Mouse (Mus musculus): ENCODE data around the gene Eml1. TPM values are rescaled to one million over a fixed set of nuclear protein-coding genes. Genes with fewer than 3 reads are reported as not detected.

Eml1 gene
- polyA plus RNA-seq, 1 experiment from 2014 or later, result 55.1 TPM

- Histone ChIP-seq H3K4me3 (replicated peaks; ENCODE audit: low read length) (no peak overlapping the region), H3K4me2 (replicated peaks) (peak overlapping the region; percentile 11; the same call in 1 of the 2 replicates), H3K9me3 (ENCODE audit: control insufficient read depth, low read length) (no peaks in the 10 kb centered on the region), H3K27ac (peak overlapping the region; percentile 18; the same call in 1 of the 2 replicates), H3K27me3 (ENCODE audit: control insufficient read depth, insufficient read depth, low read length) (no peaks in the 10 kb centered on the region), H3K9ac (no peak overlapping the region), H3K4me1 (replicated peaks; ENCODE audit: control insufficient read depth, insufficient read depth, low read length) (peaks cover 26% of the 10 kb centered on the region), H3K36me3 (replicated peaks; ENCODE audit: control insufficient read depth, insufficient read depth) (no peaks in the 10 kb centered on the region)
- DNase-seq (ENCODE audit: low spot score) (no peak), ATAC-seq (ENCODE audit: low FRiP score) (no peak)
- 37% methylated on average over 5 of the region's 5 CpGs for WGBS
Observed at GRCm38 (mm10) chr12:108443708-108444107, 73.0 kb downstream of the Eml1 start.

- Histone ChIP-seq H3K9ac (no peak overlapping the region), H3K9me3 (ENCODE audit: control insufficient read depth, low read length) (no peaks in the 10 kb centered on the region), H3K36me3 (replicated peaks; ENCODE audit: control insufficient read depth, insufficient read depth) (no peaks in the 10 kb centered on the region), H3K4me1 (replicated peaks; ENCODE audit: control insufficient read depth, insufficient read depth, low read length) (peaks cover 26% of the 10 kb centered on the region), H3K27me3 (ENCODE audit: control insufficient read depth, insufficient read depth, low read length) (no peaks in the 10 kb centered on the region), H3K27ac (no peak overlapping the region), H3K4me2 (replicated peaks) (no peak overlapping the region), H3K4me3 (replicated peaks; ENCODE audit: low read length) (no peak overlapping the region)
- DNase-seq (ENCODE audit: low spot score) (no peak), ATAC-seq (ENCODE audit: low FRiP score) (peak; percentile 34; the same call in 1 of the 2 replicates)
- WGBS, result 35% methylated on average over 11 of the region's 11 CpGs
Observed at GRCm38 (mm10) chr12:108444166-108445115, 73.7 kb downstream of the Eml1 start.

- Histone ChIP-seq H3K4me3 (replicated peaks; ENCODE audit: low read length) (no peak overlapping the region), H3K9me3 (ENCODE audit: control insufficient read depth, low read length) (no peaks in the 10 kb centered on the region), H3K27me3 (ENCODE audit: control insufficient read depth, insufficient read depth, low read length) (no peaks in the 10 kb centered on the region), H3K27ac (no peak overlapping the region), H3K4me2 (replicated peaks) (no peak overlapping the region), H3K4me1 (replicated peaks; ENCODE audit: control insufficient read depth, insufficient read depth, low read length) (peaks cover 38% of the 10 kb centered on the region), H3K36me3 (replicated peaks; ENCODE audit: control insufficient read depth, insufficient read depth) (no peaks in the 10 kb centered on the region), H3K9ac (no peak overlapping the region)
- DNase-seq (ENCODE audit: low spot score) (no peak), ATAC-seq (ENCODE audit: low FRiP score) (no peak)
- 81% methylated on average over 2 of the region's 2 CpGs for WGBS
Observed at GRCm38 (mm10) chr12:108446721-108447120, 76.0 kb downstream of the Eml1 start.

- Histone ChIP-seq H3K36me3 (replicated peaks; ENCODE audit: control insufficient read depth, insufficient read depth) (no peaks in the 10 kb centered on the region), H3K27ac (no peak overlapping the region), H3K4me1 (replicated peaks; ENCODE audit: control insufficient read depth, insufficient read depth, low read length) (peaks cover 30% of the 10 kb centered on the region), H3K9me3 (ENCODE audit: control insufficient read depth, low read length) (no peaks in the 10 kb centered on the region), H3K4me3 (replicated peaks; ENCODE audit: low read length) (no peak overlapping the region), H3K27me3 (ENCODE audit: control insufficient read depth, insufficient read depth, low read length) (no peaks in the 10 kb centered on the region), H3K9ac (no peak overlapping the region), H3K4me2 (replicated peaks) (no peak overlapping the region)
- DNase-seq (ENCODE audit: low spot score) (no peak), ATAC-seq (ENCODE audit: low FRiP score) (no peak)
- WGBS, result 95% methylated on average over 7 of the region's 7 CpGs
Observed at GRCm38 (mm10) chr12:108448396-108448795, 77.6 kb downstream of the Eml1 start.

- Histone ChIP-seq H3K27ac (no peak overlapping the region), H3K4me2 (replicated peaks) (no peak overlapping the region), H3K27me3 (ENCODE audit: control insufficient read depth, insufficient read depth, low read length) (no peaks in the 10 kb centered on the region), H3K4me1 (replicated peaks; ENCODE audit: control insufficient read depth, insufficient read depth, low read length) (peaks cover 16% of the 10 kb centered on the region), H3K4me3 (replicated peaks; ENCODE audit: low read length) (no peak overlapping the region), H3K36me3 (replicated peaks; ENCODE audit: control insufficient read depth, insufficient read depth) (no peaks in the 10 kb centered on the region), H3K9me3 (ENCODE audit: control insufficient read depth, low read length) (no peaks in the 10 kb centered on the region), H3K9ac (no peak overlapping the region)
- ATAC-seq (ENCODE audit: low FRiP score) (no peak), DNase-seq (ENCODE audit: low spot score) (no peak)
- WGBS, result 80% methylated on average over 11 of the region's 11 CpGs
Observed at GRCm38 (mm10) chr12:108449935-108450334, 79.2 kb downstream of the Eml1 start.

- Histone ChIP-seq H3K9me3 (ENCODE audit: control insufficient read depth, low read length) (no peaks in the 10 kb centered on the region), H3K4me2 (replicated peaks) (no peak overlapping the region), H3K4me3 (replicated peaks; ENCODE audit: low read length) (no peak overlapping the region), H3K36me3 (replicated peaks; ENCODE audit: control insufficient read depth, insufficient read depth) (no peaks in the 10 kb centered on the region), H3K27ac (no peak overlapping the region), H3K4me1 (replicated peaks; ENCODE audit: control insufficient read depth, insufficient read depth, low read length) (peaks cover 12% of the 10 kb centered on the region), H3K9ac (no peak overlapping the region), H3K27me3 (ENCODE audit: control insufficient read depth, insufficient read depth, low read length) (no peaks in the 10 kb centered on the region)
- DNase-seq (ENCODE audit: low spot score), result no peak
- WGBS, result 60% methylated on average over 5 of the region's 5 CpGs
- ATAC-seq (ENCODE audit: low FRiP score), result 0 out of 2 replicates have a peak, but pooled peaks have one; percentile 31
Observed at GRCm38 (mm10) chr12:108450546-108450945, 79.8 kb downstream of the Eml1 start.

GRCm38 (mm10) chr12:108452151-108452874 is 81.6 kb downstream of the Eml1 start:
- no peak overlapping the region for H3K4me2 ChIP-seq (replicated peaks)
- H3K4me3 ChIP-seq (replicated peaks; ENCODE audit: low read length), result no peak overlapping the region
- ATAC-seq (ENCODE audit: low FRiP score) (peak; percentile 49; the same call in 1 of the 2 replicates), DNase-seq (ENCODE audit: low spot score) (no peak)
- H3K36me3 ChIP-seq (replicated peaks; ENCODE audit: control insufficient read depth, insufficient read depth), result no peaks in the 10 kb centered on the region
- H3K27ac ChIP-seq, result no peak overlapping the region
- no peak overlapping the region for H3K9ac ChIP-seq
- no peaks in the 10 kb centered on the region for H3K9me3 ChIP-seq (ENCODE audit: control insufficient read depth, low read length)
- WGBS, result 62% methylated on average over 16 of the region's 16 CpGs
- no peaks in the 10 kb centered on the region for H3K27me3 ChIP-seq (ENCODE audit: control insufficient read depth, insufficient read depth, low read length)
- peaks cover 12% of the 10 kb centered on the region for H3K4me1 ChIP-seq (replicated peaks; ENCODE audit: control insufficient read depth, insufficient read depth, low read length)

GRCm38 (mm10) chr12:108453561-108454044 is 82.8 kb downstream of the Eml1 start:
- ATAC-seq (ENCODE audit: low FRiP score), result no peak
- Histone ChIP-seq H3K4me3 (replicated peaks; ENCODE audit: low read length) (no peak overlapping the region), H3K4me2 (replicated peaks) (no peak overlapping the region), H3K9ac (no peak overlapping the region), H3K27ac (no peak overlapping the region), H3K27me3 (ENCODE audit: control insufficient read depth, insufficient read depth, low read length) (no peaks in the 10 kb centered on the region), H3K9me3 (ENCODE audit: control insufficient read depth, low read length) (no peaks in the 10 kb centered on the region), H3K4me1 (replicated peaks; ENCODE audit: control insufficient read depth, insufficient read depth, low read length) (peaks cover 12% of the 10 kb centered on the region), H3K36me3 (replicated peaks; ENCODE audit: control insufficient read depth, insufficient read depth) (no peaks in the 10 kb centered on the region)
- DNase-seq (ENCODE audit: low spot score), result no peak
- 69% methylated on average over 8 of the region's 8 CpGs for WGBS

GRCm38 (mm10) chr12:108455004-108455403 is 84.2 kb downstream of the Eml1 start:
- peaks cover 12% of the 10 kb centered on the region for H3K4me1 ChIP-seq (replicated peaks; ENCODE audit: control insufficient read depth, insufficient read depth, low read length)
- no peaks in the 10 kb centered on the region for H3K9me3 ChIP-seq (ENCODE audit: control insufficient read depth, low read length)
- no peaks in the 10 kb centered on the region for H3K36me3 ChIP-seq (replicated peaks; ENCODE audit: control insufficient read depth, insufficient read depth)
- WGBS, result 86% methylated on average over 4 of the region's 4 CpGs
- no peak overlapping the region for H3K4me2 ChIP-seq (replicated peaks)
- no peak overlapping the region for H3K4me3 ChIP-seq (replicated peaks; ENCODE audit: low read length)
- H3K27ac ChIP-seq, result no peak overlapping the region
- H3K27me3 ChIP-seq (ENCODE audit: control insufficient read depth, insufficient read depth, low read length), result no peaks in the 10 kb centered on the region
- ATAC-seq (ENCODE audit: low FRiP score) (no peak), DNase-seq (ENCODE audit: low spot score) (no peak)
- H3K9ac ChIP-seq, result no peak overlapping the region
